Mouse (Mus musculus) kidney, postnatal 36 days (tissue): ENCODE data around the gene Nfic.

ENCODE experiments used
- DNase-seq, 2 experiments: peaks; one replicate each; pipeline ENCODE4 v3.0.0; 2021 to 2022; ENCODE audit warnings: mixed read lengths in 2 of 2

The Nfic gene

GRCm38 (mm10) chr10:81355533-81355932 lies 99.9 kb downstream of the Nfic start:
- DNase-seq: no peak

DNA sequence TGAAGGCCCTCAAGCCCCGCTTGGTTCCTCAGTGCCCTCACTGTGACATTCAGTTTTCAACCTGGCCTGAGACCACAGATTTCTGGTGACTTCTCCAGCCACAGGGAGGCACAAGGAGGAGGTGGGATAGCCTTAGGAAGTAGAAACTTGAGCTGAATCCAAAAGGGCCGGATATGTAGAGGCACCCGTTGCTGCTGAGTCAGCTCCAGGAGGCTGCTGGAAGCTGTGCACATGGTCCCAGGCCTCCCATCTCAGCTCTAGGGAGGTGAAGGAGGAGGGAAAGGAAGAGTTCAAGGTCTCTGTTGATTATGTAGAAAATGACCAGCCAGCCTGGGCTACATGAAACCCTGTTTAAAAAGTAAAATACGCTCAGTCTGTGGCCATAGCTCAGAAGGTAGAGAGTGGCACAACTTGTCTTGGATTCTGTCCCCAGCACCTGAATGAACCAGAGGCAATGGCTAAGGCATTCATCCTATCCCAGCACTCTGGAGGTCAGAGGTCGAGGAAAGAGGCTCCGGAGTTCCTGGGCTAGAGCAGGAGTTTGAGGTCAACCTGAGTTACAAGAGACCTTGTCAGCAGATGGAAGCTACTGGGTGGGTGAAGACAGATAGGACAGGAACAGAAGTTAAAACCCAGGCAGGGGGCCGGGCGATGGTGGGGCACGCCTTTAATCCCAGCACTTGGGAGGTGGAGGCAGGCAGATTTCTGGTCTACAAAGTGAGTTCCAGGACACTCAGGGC lies 100.5 kb downstream of the Nfic start:
- no peak for DNase-seq

DNA sequence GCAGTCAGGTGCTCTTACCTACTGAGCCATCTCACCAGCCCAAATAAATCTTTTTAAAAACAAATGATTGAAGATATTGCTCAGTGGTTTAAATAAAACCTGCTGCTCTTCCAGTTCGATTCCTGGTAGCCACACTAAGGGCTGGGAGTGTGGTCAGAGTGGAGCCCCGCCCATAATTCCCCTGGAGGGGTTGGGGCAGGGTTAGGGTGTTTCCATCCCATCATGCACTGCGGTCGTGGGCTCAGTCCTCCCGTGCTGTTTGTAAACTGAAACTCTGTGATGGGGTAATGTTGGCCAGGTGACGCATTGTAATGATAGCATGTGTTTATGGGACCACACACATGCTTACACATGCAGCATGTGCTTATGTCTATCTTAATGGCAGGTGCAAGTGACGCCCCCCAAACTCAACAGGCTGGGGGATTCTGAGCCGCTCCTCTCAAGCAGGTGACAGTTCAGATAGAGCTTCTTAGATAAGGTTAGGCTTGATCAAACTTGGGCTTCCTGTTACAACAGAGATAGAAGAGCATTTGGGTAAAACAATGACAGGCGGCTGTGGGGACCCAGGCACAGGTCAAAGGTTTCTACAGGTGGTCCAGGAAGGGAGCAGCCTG lies 103.7 kb downstream of the Nfic start:
- no peak for DNase-seq

DNA sequence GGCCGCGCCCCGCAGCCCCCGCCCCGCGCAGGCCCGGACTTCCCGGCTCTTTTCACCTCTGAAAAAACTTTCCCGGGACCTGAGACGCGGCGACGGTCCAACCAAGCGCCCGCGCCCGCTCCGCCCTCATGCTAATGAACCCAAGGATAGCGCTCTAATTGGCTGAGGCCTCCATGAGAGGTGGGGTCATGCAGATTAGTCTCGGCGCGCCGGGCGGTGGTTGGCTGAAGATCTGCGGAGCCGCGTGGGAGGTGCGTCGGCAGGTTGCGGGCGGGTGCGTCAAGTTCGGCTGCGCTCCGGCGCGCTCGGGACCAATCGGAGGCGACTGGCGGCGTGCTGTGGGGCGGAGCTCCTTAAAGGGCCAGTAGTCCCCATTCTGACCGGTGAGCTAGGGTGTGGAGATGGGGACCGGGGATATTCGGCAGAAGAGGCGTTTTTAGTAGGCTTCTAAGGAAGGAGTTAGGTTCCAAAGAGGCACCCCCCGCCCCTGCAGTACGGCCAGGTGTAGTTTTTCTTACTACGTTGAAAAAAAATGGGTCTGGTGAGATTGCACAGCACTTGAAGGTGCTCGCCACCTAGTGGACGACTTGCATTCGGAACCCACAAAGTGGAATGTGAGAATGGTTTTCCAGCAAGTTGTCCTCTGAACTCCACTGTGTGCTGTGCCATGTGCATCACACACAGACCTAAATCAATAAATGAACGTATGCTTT lies 104.9 kb downstream of the Nfic start, which contains the start of gene Hmg20b:
TSS of gene Hmg20b (minus strand) at position 130 of the 713 bp plus-strand sequence.
- peak; percentile 100 for DNase-seq

DNA sequence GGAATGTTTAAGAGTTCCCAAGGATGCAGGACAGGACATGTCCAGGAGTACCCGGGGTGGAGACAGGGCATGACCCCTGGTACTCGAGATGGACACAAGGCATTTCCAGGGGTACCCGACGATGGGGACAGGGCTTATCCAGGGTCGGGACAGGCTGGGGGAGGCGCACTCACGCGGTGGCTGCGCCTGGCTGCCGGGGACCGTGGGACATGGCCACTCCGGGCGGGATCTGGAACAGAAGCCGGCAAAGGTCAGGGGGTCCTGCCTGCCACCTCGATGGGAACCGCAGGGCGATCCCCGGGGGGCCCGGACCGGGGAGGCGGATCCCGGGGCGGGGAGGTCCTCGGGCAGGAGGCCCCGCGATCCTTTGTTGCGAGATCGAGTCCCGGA lies 105.5 kb downstream of the Nfic start:
- DNase-seq: no peak

DNA sequence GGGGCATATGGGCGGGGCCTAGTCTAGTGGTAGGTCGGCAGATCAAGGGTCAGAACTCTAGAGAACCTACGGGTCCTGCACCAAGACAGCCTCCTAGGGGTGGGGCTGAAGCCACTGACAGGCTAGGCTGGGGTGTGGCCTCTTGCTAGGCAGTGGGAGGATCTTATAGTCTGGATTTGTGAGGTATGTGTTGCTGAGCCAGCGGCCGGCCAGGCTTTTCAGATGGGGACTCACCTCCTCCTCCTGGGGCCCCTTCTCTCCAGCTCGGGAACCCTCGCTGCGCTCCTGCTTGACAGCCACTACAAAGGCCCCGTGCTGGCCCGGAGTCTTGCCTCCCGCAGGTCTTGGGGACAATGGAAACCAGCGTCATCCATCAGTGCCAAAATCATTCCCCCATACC lies 106.3 kb downstream of the Nfic start:
- DNase-seq: peak; percentile 76 to 78

DNA sequence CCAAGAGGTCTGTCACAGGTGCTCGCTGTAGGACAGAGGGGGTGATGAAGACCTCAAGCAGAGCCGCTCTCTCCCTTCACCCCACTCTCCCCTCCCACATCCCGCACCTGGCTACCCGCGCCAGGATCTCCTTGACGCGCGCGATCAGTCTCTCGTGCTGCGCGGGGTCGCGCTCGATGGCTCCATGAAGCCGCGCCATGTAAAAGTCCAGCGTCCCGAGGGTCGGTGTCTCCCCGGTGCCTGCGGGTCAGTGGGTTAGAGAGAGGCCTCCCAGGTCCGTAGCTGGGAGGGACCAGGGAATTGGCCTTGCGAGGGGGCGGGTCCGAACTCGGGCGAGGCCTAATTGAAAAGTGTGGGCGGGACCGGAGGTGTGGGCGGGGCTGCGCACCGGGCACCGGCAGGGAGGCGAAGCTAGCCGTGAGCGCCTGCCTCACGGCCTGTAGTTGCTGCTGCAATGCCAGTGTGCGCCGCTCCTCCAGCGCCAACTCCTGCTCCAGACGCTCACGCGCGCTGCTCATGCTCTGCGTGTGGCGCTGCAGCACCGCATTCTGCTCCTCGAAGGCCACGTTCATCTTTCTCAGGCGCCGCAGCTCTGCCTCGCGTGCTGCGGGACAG lies 108.9 kb downstream of the Nfic start:
- peak; percentile 88 to 93 for DNase-seq
